Mouse (Mus musculus) megakaryocyte, embryonic 14.5 days (primary cell): ENCODE measurements around the gene Cfap58.

Source experiments
- FLI1 ChIP-seq: IDR thresholded peaks from 2 replicates; pipeline ENCODE4 v1.6.1; 2012; ENCODE audit warnings: low read length, inconsistent platforms, mixed read lengths
- GATA1 ChIP-seq: IDR thresholded peaks from 3 replicates; pipeline ENCODE4 v1.6.1; 2012; ENCODE audit warnings: mixed read lengths, low read length, inconsistent platforms, borderline replicate concordance

- TF ChIP-seq FLI1 (no peak), GATA1 (no peak)
These were observed 87.9 kb downstream of the Cfap58 start for GRCm38 (mm10) chr19:48025366-48025765.
